In the genomic region with DNA sequence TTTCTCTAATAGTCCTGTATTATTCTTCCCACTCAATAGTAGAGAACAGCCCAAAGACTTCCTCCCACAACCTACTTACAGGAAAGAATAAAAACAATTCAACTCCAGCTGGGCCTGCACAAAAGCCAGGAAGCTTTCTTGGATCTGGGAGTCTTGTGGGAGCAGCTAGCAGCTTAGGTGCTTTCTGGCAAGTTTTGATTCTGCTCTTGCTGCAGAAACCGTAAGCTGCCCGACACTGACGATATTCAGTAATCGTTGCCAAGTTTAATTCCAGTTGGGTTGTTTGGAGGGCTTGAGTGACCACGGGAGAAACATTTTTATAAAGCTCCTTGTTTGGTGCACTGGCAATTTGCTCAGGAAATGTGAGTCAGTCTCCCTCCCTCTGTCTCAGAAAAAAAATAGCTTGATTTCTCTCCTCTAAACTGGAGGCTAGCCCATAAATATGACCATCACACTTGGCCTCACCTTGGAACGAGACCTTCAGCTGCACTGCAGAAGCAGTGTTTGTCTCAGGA, we compare ENCODE assay signal across 10 mouse cellular contexts. TPM values are rescaled to one million over a fixed set of nuclear protein-coding genes. Genes with fewer than 3 reads are reported as not detected.
A peak's percentile ranks its signal among the peaks of the same experiment; 100 is the strongest.
DNase-seq lines count a peak whose midpoint lies in the region; ATAC-seq and TF ChIP-seq lines count a peak whose summit lies in the region.
"Had no signal": no experiment of that assay in that cellular context is flagged by ENCODE, and none has a peak within 500 bp of the region (broad histone marks: within the 10 kb centered on the region; RNA-seq: fewer than 3 reads in every experiment).

No protein-coding gene starts in this region.

- no peak for TF ChIP-seq CTCF in gastrocnemius, adult 2 months (IDR thresholded peaks at IDR 0.05)
- no peak for TF ChIP-seq CTCF in spleen, adult 2 months (IDR thresholded peaks at IDR 0.05; ENCODE audit: extremely low read depth, insufficient read depth, insufficient read length, insufficient replicate concordance)

- no peaks in the 10 kb centered on the region for H3K9me3 ChIP-seq in heart, embryonic 12.5 days (replicated peaks)
- H3K9me3 ChIP-seq in stomach, embryonic 15.5 days: no peaks in the 10 kb centered on the region

- 47% methylated on average over 6 of the region's 6 CpGs for WGBS in spleen, adult 2 months
- 28% methylated on average over 6 of the region's 6 CpGs for WGBS in heart, embryonic 12.5 days
- 11% methylated on average over 6 of the region's 6 CpGs for WGBS in stomach, embryonic 15.5 days

- TF ChIP-seq POLR2A in spleen, adult 2 months (IDR thresholded peaks at IDR 0.05; ENCODE audit: low read depth, low read length): no peak

- intact Hi-C loops in gastrocnemius, adult 2 months (cut with DNase I): loop anchor here (5.0 kb wide), 1 partner anchor 39 kb away; the partner anchor contains the start of gene Dock7
- intact Hi-C loops in gastrocnemius, postnatal 36 days (cut with DNase I): no loop called here

- ATAC-seq in heart, embryonic 12.5 days (ENCODE audit: insufficient number of reproducible peaks, low FRiP score): no peak
- ATAC-seq in stomach, embryonic 15.5 days (ENCODE audit: insufficient read depth, low FRiP score, low read depth): no peak

- H3K36me3 ChIP-seq in spleen, adult 2 months (ENCODE audit: control insufficient read depth, insufficient read depth, low read length): no peaks in the 10 kb centered on the region
- H3K36me3 ChIP-seq in heart, embryonic 12.5 days: no peaks in the 10 kb centered on the region
- H3K36me3 ChIP-seq in stomach, embryonic 15.5 days: no peaks in the 10 kb centered on the region

- no peaks in the 10 kb centered on the region for H3K27me3 ChIP-seq in spleen, adult 2 months (ENCODE audit: control insufficient read depth, insufficient read depth, low read length)
- H3K27me3 ChIP-seq in heart, embryonic 12.5 days (replicated peaks): no peaks in the 10 kb centered on the region
- H3K27me3 ChIP-seq in stomach, embryonic 15.5 days (replicated peaks): no peaks in the 10 kb centered on the region

- no peak for DNase-seq in gastrocnemius, adult 2 months
- no peak for DNase-seq in gastrocnemius, postnatal 36 days
- no peak for DNase-seq in spleen, adult 2 months (ENCODE audit: low read depth in 1 of 2, low spot score in 2 of 2)
- no peak for DNase-seq in spleen, postnatal 14 days (ENCODE audit: low spot score in 2 of 2)
- no peak for DNase-seq in layer of hippocampus, postnatal 10 days (ENCODE audit: low spot score in 2 of 2)
- no peak for DNase-seq in layer of hippocampus, adult 11-12 months (ENCODE audit: low spot score)
- DNase-seq: lung, adult 2 months; thymus, postnatal 25 days had no signal

- peak overlapping the region; percentile 74 for H3K27ac ChIP-seq in gastrocnemius, adult 2 months
- peak overlapping the region; percentile 60 for H3K27ac ChIP-seq in spleen, adult 2 months (ENCODE audit: insufficient read depth, low read length)
- H3K27ac ChIP-seq in heart, embryonic 12.5 days (ENCODE audit: poor library complexity, severe bottlenecking): peak overlapping the region; percentile 51; the same call in 1 of the 2 replicates
- peak overlapping the region; percentile 62 for H3K27ac ChIP-seq in stomach, embryonic 15.5 days

- no peak overlapping the region for H3K9ac ChIP-seq in heart, embryonic 12.5 days
- no peak overlapping the region for H3K9ac ChIP-seq in stomach, embryonic 15.5 days

- peak overlapping the region; percentile 51 for H3K4me3 ChIP-seq in gastrocnemius, adult 2 months
- H3K4me3 ChIP-seq in spleen, adult 2 months (ENCODE audit: extremely low read depth, insufficient read depth, insufficient read length): no peak overlapping the region
- no peak overlapping the region for H3K4me3 ChIP-seq in heart, embryonic 12.5 days
- H3K4me3 ChIP-seq in stomach, embryonic 15.5 days (replicated peaks): no peak overlapping the region

- H3K4me2 ChIP-seq in heart, embryonic 12.5 days: peak overlapping the region; percentile 5; the same call in 1 of the 2 replicates
- no peak overlapping the region for H3K4me2 ChIP-seq in stomach, embryonic 15.5 days

- H3K4me1 ChIP-seq in spleen, adult 2 months (ENCODE audit: control insufficient read depth, insufficient read depth, insufficient read length): no peaks in the 10 kb centered on the region
- peaks cover 7% of the 10 kb centered on the region for H3K4me1 ChIP-seq in heart, embryonic 12.5 days (replicated peaks)
- H3K4me1 ChIP-seq in stomach, embryonic 15.5 days: peaks cover 5% of the 10 kb centered on the region; the same call in 1 of the 2 replicates

RNA-seq across cellular contexts. Expression of gene Atg4c, which starts 32.2 kb away (rescaled TPM):
- 1 to 10 TPM; 7.3 to 8.0 TPM for total RNA-seq in gastrocnemius, adult 2 months (2021)
- total RNA-seq in gastrocnemius, postnatal 36 days (2021): 1 to 10 TPM; 4.9 to 5.5 TPM
- 1.2 and 1.7 TPM in 2 replicates for polyA plus RNA-seq in spleen, adult 2 months (2012; rRNA removed)
- 12.8 and 13.1 TPM in 2 replicates for polyA plus RNA-seq in heart, embryonic 12.5 days (2016; fragmentation: Nextera tagmentation; extraction: Ambion mirVana)
- polyA plus RNA-seq in stomach, embryonic 15.5 days (2015; fragmentation: Nextera tagmentation; extraction: Ambion mirVana): 11.8 and 12.5 TPM in 2 replicates
- total RNA-seq in layer of hippocampus, postnatal 10 days (2021): 10 to 100 TPM; 28.2 to 28.3 TPM

RNA-seq across cellular contexts. Expression of gene Dock7, which starts 40.8 kb away (rescaled TPM):
- total RNA-seq in gastrocnemius, adult 2 months (2021): 1 to 10 TPM; 6.4 to 9.1 TPM
- 1 to 10 TPM; 6.4 to 6.8 TPM for total RNA-seq in gastrocnemius, postnatal 36 days (2021)
- 5.4 and 6.8 TPM in 2 replicates for polyA plus RNA-seq in spleen, adult 2 months (2012; rRNA removed)
- polyA plus RNA-seq in heart, embryonic 12.5 days (2016; fragmentation: Nextera tagmentation; extraction: Ambion mirVana): 43.4 and 45.4 TPM in 2 replicates
- polyA plus RNA-seq in stomach, embryonic 15.5 days (2015; fragmentation: Nextera tagmentation; extraction: Ambion mirVana): 41.7 and 48.8 TPM in 2 replicates
- 10 to 100 TPM; 50.1 to 53.4 TPM for total RNA-seq in layer of hippocampus, postnatal 10 days (2021)

Comparison
In these comparisons a context has a peak if more than half of its experiments do, and no peak if none do; other contexts are left out.
1. RNA of gene Dock7, which starts 40.8 kb away (total RNA-seq): 50.1 to 53.4 TPM in layer of hippocampus, postnatal 10 days; 6.4 to 9.1 TPM in gastrocnemius, adult 2 months and 6.4 to 6.8 TPM in gastrocnemius, postnatal 36 days; every median in the first group is over 4 times any median in the second.
2. Peak in every context shown above with its lines, with median percentiles within 50 percentile points of each other: H3K27ac ChIP-seq.